Mouse (Mus musculus) testis, postnatal 14 days (tissue): ENCODE results near the gene Cfd.

Experiments
- DNase-seq: peaks from one replicate; pipeline ENCODE4 v3.0.0; 2021; ENCODE audit warnings: low spot score

The Cfd gene

GRCm38 (mm10) chr10:79918231-79919078, 27.8 kb downstream of the Cfd start:
- DNase-seq, result no peak

GRCm38 (mm10) chr10:79919251-79919849, 28.7 kb downstream of the Cfd start:
- no peak for DNase-seq

DNA sequence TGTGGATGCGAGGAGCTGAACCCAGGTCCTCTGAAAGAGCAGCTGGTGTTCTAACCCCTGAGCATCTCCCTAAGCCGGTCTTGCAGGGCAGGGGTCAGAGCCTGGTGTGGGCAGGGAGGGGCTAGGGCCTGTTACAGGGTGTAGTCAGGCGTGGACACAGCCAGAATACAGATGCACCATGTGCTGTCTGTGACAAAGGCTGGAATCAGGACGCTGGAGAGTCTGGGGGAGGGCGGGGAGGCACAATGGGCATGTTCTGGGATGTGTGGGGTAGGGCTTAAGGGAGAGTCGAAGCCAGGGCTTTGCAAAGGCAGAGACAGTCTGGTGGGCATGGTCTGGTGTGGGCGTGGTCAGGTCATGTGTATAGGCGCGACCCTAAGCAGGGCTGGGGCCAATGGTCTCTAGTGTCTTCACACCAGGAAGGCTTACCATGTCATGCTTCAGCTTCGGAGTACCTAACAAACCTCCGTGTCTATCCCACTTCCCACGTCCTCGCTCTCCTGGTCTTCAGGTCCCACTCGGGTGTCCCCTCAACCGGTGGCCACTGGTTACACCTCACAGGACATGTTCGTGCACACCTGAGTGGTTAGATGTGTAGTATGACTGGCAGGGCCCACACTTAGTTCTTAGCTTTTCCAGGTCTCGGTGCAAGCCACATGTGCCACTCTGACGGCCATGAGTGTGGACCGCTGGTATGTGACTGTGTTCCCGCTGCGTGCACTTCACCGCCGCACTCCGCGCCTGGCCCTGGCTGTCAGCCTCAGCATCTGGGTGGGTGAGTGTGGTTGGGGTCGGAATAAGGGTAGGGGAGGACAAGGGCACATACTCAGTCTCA, 29.6 kb downstream of the Cfd start:
- DNase-seq, result no peak

GRCm38 (mm10) chr10:79920958-79921535, 30.4 kb downstream of the Cfd start, which contains the start of gene R3hdm4:
R3hdm4 (minus strand) TSS chr10:79921208.
- DNase-seq, result no peak

- no peak for DNase-seq
These were observed 30.9 kb downstream of the Cfd start for GRCm38 (mm10) chr10:79921572-79921971.

GRCm38 (mm10) chr10:79924998-79925784, 34.5 kb downstream of the Cfd start:
- DNase-seq, result peak; percentile 87

GRCm38 (mm10) chr10:79925785-79926490, 35.3 kb downstream of the Cfd start:
- DNase-seq, result no peak

GRCm38 (mm10) chr10:79926491-79927323, 36.1 kb downstream of the Cfd start, which contains the start of gene Arid3a:
Arid3a (plus strand) TSS chr10:79927043.
- DNase-seq, result peak; percentile 89

DNA sequence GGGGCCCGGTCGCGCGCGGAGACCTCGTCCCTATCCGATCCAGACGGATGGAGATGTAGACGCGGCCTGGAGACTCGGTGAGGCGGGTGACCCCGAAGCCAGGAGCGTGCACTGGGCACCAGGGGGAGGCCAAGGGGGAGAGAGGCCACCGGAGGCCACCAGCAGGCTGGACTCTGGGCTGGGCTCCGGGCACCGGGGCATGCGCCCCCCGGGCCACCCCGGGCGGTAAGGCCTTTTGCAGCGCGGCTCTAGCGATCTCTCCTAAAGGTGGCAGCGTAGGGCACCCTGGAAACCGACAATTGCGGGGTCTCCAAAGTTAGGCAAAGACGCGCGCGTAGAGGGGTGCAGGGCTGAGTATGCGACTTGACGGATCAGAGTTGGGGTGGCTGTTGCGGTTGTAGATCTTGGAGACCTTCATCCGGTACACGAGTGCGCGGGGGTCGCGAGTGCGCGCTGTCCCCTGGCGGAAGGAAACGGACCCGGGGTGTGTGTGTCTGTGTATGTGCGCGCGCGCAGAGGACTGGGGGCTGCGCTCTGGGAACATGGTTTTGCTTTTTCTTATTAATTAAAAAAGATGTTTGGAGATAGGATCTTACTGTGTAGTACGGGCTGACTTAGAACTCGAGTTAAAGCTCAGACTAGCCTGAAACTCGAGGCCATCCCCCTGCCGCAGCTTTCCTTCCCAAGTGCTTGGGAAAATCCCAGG, 36.8 kb downstream of the Cfd start:
- no peak for DNase-seq

DNA sequence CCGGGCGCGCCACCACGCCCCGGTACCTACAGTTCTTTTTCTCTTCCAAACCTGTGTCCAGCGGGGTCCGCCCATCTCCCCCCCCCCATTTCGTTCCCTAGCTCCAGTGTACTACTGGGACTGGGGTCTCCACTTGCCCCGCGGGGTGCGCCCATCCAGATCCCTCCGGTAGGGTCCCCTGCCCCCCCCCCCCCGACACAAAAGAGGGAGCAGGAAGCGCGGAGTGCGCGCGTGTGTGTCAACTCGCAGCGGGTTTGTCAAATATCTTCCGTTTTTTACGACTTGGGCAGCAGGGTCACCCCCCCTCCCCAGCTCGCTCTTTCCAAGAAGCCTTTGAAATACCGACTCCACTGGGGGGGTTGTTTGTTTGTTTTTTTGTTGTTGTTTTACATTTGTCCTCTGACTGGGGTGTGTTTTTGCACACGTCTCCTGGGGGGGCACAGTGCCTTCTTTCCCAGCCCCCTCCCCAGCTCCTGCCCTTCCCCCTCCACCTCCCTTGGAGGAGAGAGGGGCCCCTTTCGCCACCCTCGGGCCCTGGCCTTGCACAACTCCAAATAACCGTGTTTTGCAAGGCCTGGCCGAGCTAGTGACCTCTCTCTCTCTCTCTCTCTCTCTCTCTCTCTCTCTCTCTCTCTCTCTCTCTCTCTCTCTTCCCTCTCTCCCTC, 37.5 kb downstream of the Cfd start:
- no peak for DNase-seq

GRCm38 (mm10) chr10:79928907-79929701, 38.5 kb downstream of the Cfd start:
- DNase-seq, result no peak

GRCm38 (mm10) chr10:79929967-79930825, 39.5 kb downstream of the Cfd start:
- DNase-seq, result no peak

DNA sequence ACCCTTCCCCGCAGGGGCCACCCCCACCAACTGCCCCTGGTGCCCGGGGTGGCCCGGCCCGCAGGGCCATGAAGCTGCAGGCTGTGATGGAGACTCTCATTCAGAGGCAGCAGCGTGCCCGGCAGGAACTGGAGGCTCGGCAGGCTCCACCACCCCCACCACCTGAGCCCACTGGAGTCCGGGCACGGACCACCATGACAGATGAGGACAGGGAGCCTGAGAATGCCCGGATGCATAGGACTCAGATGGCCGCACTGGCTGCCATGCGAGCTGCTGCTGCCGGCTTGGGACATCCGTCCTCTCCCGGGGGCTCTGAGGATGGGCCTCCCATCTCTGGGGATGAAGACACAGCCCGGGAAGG, 40.2 kb downstream of the Cfd start:
- DNase-seq, result no peak

- DNase-seq, result no peak
These were observed 41.1 kb downstream of the Cfd start for GRCm38 (mm10) chr10:79931797-79932196.

- DNase-seq, result peak; percentile 57
These were observed 42.1 kb downstream of the Cfd start for GRCm38 (mm10) chr10:79932736-79933135.

GRCm38 (mm10) chr10:79933145-79933679, 42.6 kb downstream of the Cfd start:
- DNase-seq, result no peak

DNA sequence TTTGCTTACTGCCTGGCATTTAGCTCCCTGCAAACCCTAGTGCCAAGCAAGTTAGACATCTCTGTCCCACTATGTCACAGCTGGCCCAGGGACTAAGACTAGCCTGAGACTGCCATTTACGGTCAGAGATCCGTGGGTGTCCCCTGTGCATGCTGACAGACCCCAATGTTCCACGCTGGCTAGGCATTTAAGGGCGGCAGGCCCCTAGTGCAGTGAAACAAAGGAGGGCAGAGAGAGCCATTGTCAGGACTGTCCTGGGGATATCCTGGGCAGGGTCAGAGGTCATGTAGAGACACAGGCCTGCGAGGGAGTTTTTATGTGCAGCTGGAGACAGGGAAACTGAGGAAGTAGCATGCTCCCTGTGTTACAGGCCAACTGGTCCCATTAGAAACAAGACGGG, 43.2 kb downstream of the Cfd start:
- DNase-seq, result no peak
